Mouse (Mus musculus) left cerebral cortex, adult 9 months (tissue): ENCODE results near the gene Palmd.

Source experiments
- DNase-seq, 2 experiments: peaks; one replicate each; pipeline ENCODE4 v3.0.0; 2022; ENCODE audit warnings: low spot score in 2 of 2

Palmd gene

DNA sequence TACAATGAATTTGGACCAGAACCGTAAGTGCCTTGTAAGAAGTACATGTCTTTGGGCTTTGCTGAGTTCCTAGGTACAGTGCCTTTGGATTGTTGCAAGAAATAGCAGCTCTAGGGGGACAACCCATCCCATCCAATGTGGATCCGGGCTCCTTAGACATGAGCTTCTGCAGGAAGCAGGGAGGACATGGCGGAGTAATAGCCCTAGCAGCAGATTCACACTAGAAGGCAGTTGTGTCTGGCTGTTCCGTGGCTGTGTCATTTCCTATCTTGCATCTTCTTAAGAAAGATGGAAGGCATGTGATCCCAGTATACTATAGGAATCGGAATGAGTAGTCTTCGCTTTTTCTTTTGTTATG, 76.6 kb downstream of the Palmd start:
- no peak for DNase-seq

DNA sequence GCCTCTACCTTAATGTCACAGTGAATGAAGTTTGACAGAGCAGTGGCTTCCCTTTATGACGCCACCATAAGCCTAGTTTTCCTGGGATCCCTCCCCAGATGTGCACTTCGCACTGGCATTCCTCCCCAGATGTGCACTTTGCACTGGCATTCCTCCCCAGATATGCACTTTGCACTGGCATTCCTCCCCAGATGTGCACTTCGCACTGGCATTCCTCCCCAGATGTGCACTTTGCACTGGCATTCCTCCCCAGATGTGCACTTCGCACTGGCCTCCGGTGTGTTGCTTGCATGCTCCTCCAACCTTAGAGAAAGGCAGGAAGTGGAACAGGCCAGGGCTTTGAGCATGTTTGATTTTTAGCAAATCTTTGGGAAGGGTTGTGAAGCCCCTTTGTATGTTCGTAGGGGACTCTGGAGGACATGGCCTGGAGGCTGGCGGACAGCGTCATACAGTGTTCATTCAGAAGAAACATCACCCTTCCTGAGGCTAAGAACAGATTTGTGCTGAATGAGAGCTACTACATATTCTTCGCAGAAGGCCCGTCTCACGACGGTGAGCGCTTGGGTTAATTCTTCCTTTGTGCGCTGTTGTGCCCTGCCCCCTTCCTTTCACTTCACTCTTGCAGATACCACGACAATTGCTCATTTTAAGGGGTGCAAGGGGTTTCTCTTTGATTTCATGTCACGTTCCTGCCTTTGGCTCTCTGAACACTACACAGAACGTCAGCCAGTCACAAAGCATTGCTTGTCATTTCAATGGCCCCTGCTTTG, 77.2 kb downstream of the Palmd start:
- no peak for DNase-seq

GRCm38 (mm10) chr3:116890576-116890975, 78.2 kb downstream of the Palmd start:
- no peak for DNase-seq

DNA sequence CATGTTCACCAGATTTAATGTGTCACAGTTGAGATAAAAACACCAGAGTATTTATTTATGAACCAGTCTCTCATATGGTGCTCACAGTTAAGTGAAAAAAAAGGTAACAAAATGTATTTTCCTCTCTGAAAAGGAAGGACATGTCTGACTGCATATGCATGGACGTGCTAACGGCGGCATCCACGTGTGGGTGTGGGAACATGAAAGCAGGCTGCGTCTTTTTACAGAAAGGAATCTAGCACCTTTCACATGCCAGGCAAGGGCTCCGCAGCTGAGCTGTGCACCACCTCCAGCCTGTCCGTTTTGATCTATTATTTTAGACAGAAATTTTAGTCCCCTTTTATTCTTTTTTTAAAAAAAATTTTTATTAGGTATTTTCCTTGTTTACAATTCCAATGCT, 79.4 kb downstream of the Palmd start:
- peak in 1 of 2 experiments; percentile 18 for DNase-seq

- no peak for DNase-seq
These were observed 83.8 kb downstream of the Palmd start for GRCm38 (mm10) chr3:116884941-116885340.

GRCm38 (mm10) chr3:116882221-116882960, 86.4 kb downstream of the Palmd start:
- no peak for DNase-seq

DNA sequence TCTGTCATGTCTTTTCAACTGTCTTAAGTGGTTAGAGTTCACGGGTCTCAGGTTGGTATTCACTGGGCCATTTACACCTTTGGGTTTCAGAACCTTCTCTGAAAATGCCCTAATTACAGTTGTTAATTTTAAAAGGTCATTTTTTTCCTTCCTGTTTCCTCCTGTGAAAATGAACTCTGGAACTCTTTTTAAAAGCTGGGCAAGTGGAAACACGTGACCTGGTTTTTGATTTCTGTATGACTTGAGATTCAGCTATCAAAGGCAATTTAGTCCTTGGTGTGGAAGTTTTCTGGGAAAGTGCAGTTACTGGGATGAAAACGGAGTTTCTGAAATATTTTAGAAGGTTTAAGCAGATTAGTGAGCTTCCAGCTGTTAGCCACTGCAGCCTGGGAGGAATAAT, 98.4 kb downstream of the Palmd start:
- DNase-seq = no peak
